Mouse (Mus musculus): ENCODE results near the gene Gm42791.

GRCm38 (mm10) chr5:148910066-148910465, 84.9 kb downstream of the Gm42791 start:
- TF ChIP-seq CTCF (IDR thresholded peaks at IDR 0.05; ENCODE audit: control insufficient read depth, insufficient read depth, low read length): no peak
- TF ChIP-seq POLR2A (IDR thresholded peaks at IDR 0.05; ENCODE audit: borderline replicate concordance, control insufficient read depth, low read depth, low read length): no peak

All from bone marrow, adult 2 months (tissue).